Mouse (Mus musculus) E14TG2a.4 (cell line): Measurements from ENCODE around the gene Ctla4.

Experiments
- CTCF ChIP-seq: conservative IDR thresholded peaks from 2 replicates; pipeline ENCODE4 v1.5.1; 2014; ENCODE audit warnings: low read length
- NANOG ChIP-seq: IDR thresholded peaks from 2 replicates; pipeline ENCODE4 v1.6.1; 2014; ENCODE audit warnings: borderline replicate concordance, low read length, mixed read lengths
- POU5F1 ChIP-seq: IDR thresholded peaks from 2 replicates; pipeline ENCODE4 v1.6.1; 2014; ENCODE audit warnings: low read length, borderline replicate concordance

DNA sequence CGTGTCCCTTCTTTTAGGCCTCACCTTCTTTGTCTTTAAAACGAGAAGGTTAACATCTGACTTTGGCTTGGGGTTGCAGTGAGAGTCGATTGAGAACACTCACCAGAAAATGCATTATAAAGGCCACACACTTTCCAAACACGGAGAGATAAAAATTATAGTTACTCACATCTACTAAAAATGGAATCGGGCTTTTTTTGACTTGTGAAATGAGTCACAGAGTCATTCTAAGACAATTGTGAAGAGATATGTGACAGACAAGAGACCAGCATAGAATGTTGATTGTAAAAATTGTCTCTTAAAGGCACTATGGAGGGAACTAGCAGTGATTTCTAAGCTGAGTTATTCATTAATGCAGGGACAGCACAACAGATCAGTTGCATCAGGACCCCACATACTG is 52.2 kb downstream of the Ctla4 start:
- no peak for TF ChIP-seq CTCF
- TF ChIP-seq NANOG, result no peak
- no peak for TF ChIP-seq POU5F1
